Mouse (Mus musculus) liver, embryonic 14.5 days (tissue): ENCODE measurements at regions not wholly inside any gene's neighbourhood (a gene's known extent, or its start where the extent isn't known, plus 50 kb on each side); places are given as distances from the start of the nearest gene placed in this dataset.

Source experiments
- CTCF ChIP-seq: IDR thresholded peaks from 2 replicates; pipeline ENCODE4 v1.5.1; 2016; ENCODE audit warnings: antibody characterized with exemption, low read depth, control low read depth
- EP300 ChIP-seq: IDR thresholded peaks from 2 replicates; pipeline ENCODE4 v1.6.1; 2016; ENCODE audit warnings: antibody characterized with exemption, low read depth

DNA sequence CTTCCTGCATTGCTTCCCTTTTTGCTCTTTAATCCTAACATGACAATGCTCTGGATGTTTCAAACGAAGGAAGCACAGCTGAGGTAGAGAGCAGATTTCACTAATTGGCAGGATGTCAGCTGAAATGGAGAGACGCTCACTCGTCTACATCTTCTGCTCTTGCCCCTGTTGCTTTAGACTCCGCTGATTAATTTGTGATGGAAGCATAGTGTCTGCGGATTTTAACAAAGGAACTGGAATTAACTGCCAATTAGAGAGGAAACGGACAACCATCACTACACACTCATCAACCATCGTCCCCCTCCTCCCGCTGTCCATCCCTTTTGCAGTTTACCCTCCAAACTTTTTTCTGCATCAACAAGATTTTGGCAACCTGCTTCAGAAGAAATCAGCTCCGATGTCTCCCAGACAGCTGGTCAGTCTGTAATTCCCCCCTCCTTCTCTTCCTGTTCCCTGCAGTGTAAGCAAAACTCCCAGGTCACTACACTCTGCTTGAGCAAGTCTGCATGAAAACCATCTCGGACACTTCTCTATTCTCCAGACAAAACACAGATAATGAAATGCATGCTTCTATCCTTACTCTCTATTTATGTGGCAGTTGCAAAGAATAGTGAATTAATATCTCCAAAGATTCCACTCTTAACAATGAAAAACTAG is 2905.6 kb upstream of the 5930422O12Rik start:
- TF ChIP-seq CTCF (no peak), EP300 (no peak)
